Mouse (Mus musculus): ENCODE data around the gene Olfr209. TPM values are rescaled to one million over a fixed set of nuclear protein-coding genes. Genes with fewer than 3 reads are reported as not detected.
"Not testable (repeated sequence)": the region's sequence is repeated elsewhere in the genome, so short reads cannot be mapped to it uniquely, and the experiment has no call there.

Gene Olfr209
- polyA plus RNA-seq, 1 experiment: not detected

- TF ChIP-seq CTCF (IDR thresholded peaks at IDR 0.05; ENCODE audit: low read depth, low read length) (no peak), POLR2A (IDR thresholded peaks at IDR 0.05; ENCODE audit: insufficient read depth, low read length) (no peak), EP300 (IDR thresholded peaks at IDR 0.05; ENCODE audit: insufficient read depth, low read depth, low read length) (no peak)
- Histone ChIP-seq H3K9me3 (replicated peaks; ENCODE audit: control insufficient read depth, insufficient read depth, low read length, poor library complexity, severe bottlenecking) (no peaks in the 10 kb centered on the region), H3K4me3 (ENCODE audit: low read depth, low read length) (no peak overlapping the region), H3K36me3 (ENCODE audit: control insufficient read depth, insufficient read depth, low read length, poor library complexity, severe bottlenecking) (no peaks in the 10 kb centered on the region), H3K4me1 (ENCODE audit: control insufficient read depth, insufficient read depth, low read length) (no peaks in the 10 kb centered on the region), H3K27ac (ENCODE audit: insufficient read depth, low read length) (no peak overlapping the region), H3K27me3 (ENCODE audit: control insufficient read depth, insufficient read depth, low read length, poor library complexity, severe bottlenecking) (no peaks in the 10 kb centered on the region), H3K9ac (ENCODE audit: low read depth, poor library complexity, severe bottlenecking) (no peak overlapping the region)
Observed at GRCm38 (mm10) chr16:59403684-59404083, 39.9 kb upstream of the Olfr209 start.

GRCm38 (mm10) chr16:59401985-59402384 lies 38.2 kb upstream of the Olfr209 start:
- TF ChIP-seq POLR2A (IDR thresholded peaks at IDR 0.05; ENCODE audit: insufficient read depth, low read length) (no peak), EP300 (IDR thresholded peaks at IDR 0.05; ENCODE audit: insufficient read depth, low read depth, low read length) (no peak), CTCF (IDR thresholded peaks at IDR 0.05; ENCODE audit: low read depth, low read length) (no peak)
- Histone ChIP-seq H3K27me3 (ENCODE audit: control insufficient read depth, insufficient read depth, low read length, poor library complexity, severe bottlenecking) (no peaks in the 10 kb centered on the region), H3K4me1 (ENCODE audit: control insufficient read depth, insufficient read depth, low read length) (no peaks in the 10 kb centered on the region), H3K4me3 (ENCODE audit: low read depth, low read length) (no peak overlapping the region), H3K9me3 (replicated peaks; ENCODE audit: control insufficient read depth, insufficient read depth, low read length, poor library complexity, severe bottlenecking) (no peaks in the 10 kb centered on the region), H3K36me3 (ENCODE audit: control insufficient read depth, insufficient read depth, low read length, poor library complexity, severe bottlenecking) (no peaks in the 10 kb centered on the region), H3K9ac (ENCODE audit: low read depth, poor library complexity, severe bottlenecking) (no peak overlapping the region), H3K27ac (ENCODE audit: insufficient read depth, low read length) (no peak overlapping the region)

- Histone ChIP-seq H3K27me3 (ENCODE audit: control insufficient read depth, insufficient read depth, low read length, poor library complexity, severe bottlenecking) (no peaks in the 10 kb centered on the region), H3K9me3 (replicated peaks; ENCODE audit: control insufficient read depth, insufficient read depth, low read length, poor library complexity, severe bottlenecking) (no peaks in the 10 kb centered on the region), H3K27ac (ENCODE audit: insufficient read depth, low read length) (no peak overlapping the region), H3K36me3 (ENCODE audit: control insufficient read depth, insufficient read depth, low read length, poor library complexity, severe bottlenecking) (no peaks in the 10 kb centered on the region), H3K4me3 (ENCODE audit: low read depth, low read length) (no peak overlapping the region), H3K4me1 (ENCODE audit: control insufficient read depth, insufficient read depth, low read length) (no peaks in the 10 kb centered on the region), H3K9ac (ENCODE audit: low read depth, poor library complexity, severe bottlenecking) (no peak overlapping the region)
- TF ChIP-seq POLR2A (IDR thresholded peaks at IDR 0.05; ENCODE audit: insufficient read depth, low read length) (no peak), CTCF (IDR thresholded peaks at IDR 0.05; ENCODE audit: low read depth, low read length) (peak; percentile 45)
Observed at GRCm38 (mm10) chr16:59401102-59401501, 37.3 kb upstream of the Olfr209 start.

GRCm38 (mm10) chr16:59393300-59393699 lies 29.5 kb upstream of the Olfr209 start:
- no peaks in the 10 kb centered on the region for H3K36me3 ChIP-seq (ENCODE audit: control insufficient read depth, insufficient read depth, low read length, poor library complexity, severe bottlenecking)

GRCm38 (mm10) chr16:59349146-59349545 lies 14.6 kb downstream of the Olfr209 start, which contains the start of gene Olfr206:
Olfr206 (minus strand) TSS chr16:59349246.
- Histone ChIP-seq H3K36me3 (ENCODE audit: control insufficient read depth, insufficient read depth, low read length, poor library complexity, severe bottlenecking) (no peaks in the 10 kb centered on the region), H3K4me1 (ENCODE audit: control insufficient read depth, insufficient read depth, low read length) (no peaks in the 10 kb centered on the region), H3K27me3 (ENCODE audit: control insufficient read depth, insufficient read depth, low read length, poor library complexity, severe bottlenecking) (no peaks in the 10 kb centered on the region), H3K27ac (ENCODE audit: insufficient read depth, low read length) (no peak within 1 kb of the TSS), H3K4me3 (ENCODE audit: low read depth, low read length) (no peak within 1 kb of the TSS), H3K9me3 (replicated peaks; ENCODE audit: control insufficient read depth, insufficient read depth, low read length, poor library complexity, severe bottlenecking) (no peaks in the 10 kb centered on the region), H3K9ac (ENCODE audit: low read depth, poor library complexity, severe bottlenecking) (no peak within 1 kb of the TSS)
- TF ChIP-seq CTCF (IDR thresholded peaks at IDR 0.05; ENCODE audit: low read depth, low read length): no peak
- no peak for TF ChIP-seq POLR2A (IDR thresholded peaks at IDR 0.05; ENCODE audit: insufficient read depth, low read length)
- TF ChIP-seq EP300 (IDR thresholded peaks at IDR 0.05; ENCODE audit: insufficient read depth, low read depth, low read length): no peak

More at GRCm38 (mm10) chr16:59393300-59393699, 29.5 kb upstream of the Olfr209 start:
- TF ChIP-seq POLR2A (IDR thresholded peaks at IDR 0.05; ENCODE audit: insufficient read depth, low read length) (no peak), EP300 (IDR thresholded peaks at IDR 0.05; ENCODE audit: insufficient read depth, low read depth, low read length) (no peak), CTCF (IDR thresholded peaks at IDR 0.05; ENCODE audit: low read depth, low read length) (no peak)
- Histone ChIP-seq H3K9ac (ENCODE audit: low read depth, poor library complexity, severe bottlenecking) (no peak overlapping the region), H3K9me3 (replicated peaks; ENCODE audit: control insufficient read depth, insufficient read depth, low read length, poor library complexity, severe bottlenecking) (no peaks in the 10 kb centered on the region), H3K4me3 (ENCODE audit: low read depth, low read length) (no peak overlapping the region), H3K4me1 (ENCODE audit: control insufficient read depth, insufficient read depth, low read length) (no peaks in the 10 kb centered on the region), H3K27me3 (ENCODE audit: control insufficient read depth, insufficient read depth, low read length, poor library complexity, severe bottlenecking) (no peaks in the 10 kb centered on the region), H3K27ac (ENCODE audit: insufficient read depth, low read length) (no peak overlapping the region)

- Histone ChIP-seq H3K9me3 (replicated peaks; ENCODE audit: control insufficient read depth, insufficient read depth, low read length, poor library complexity, severe bottlenecking) (no peaks in the 10 kb centered on the region), H3K9ac (ENCODE audit: low read depth, poor library complexity, severe bottlenecking) (no peak within 1 kb of the TSS), H3K4me1 (ENCODE audit: control insufficient read depth, insufficient read depth, low read length) (no peaks in the 10 kb centered on the region), H3K4me3 (ENCODE audit: low read depth, low read length) (no peak within 1 kb of the TSS), H3K27me3 (ENCODE audit: control insufficient read depth, insufficient read depth, low read length, poor library complexity, severe bottlenecking) (no peaks in the 10 kb centered on the region), H3K36me3 (ENCODE audit: control insufficient read depth, insufficient read depth, low read length, poor library complexity, severe bottlenecking) (no peaks in the 10 kb centered on the region), H3K27ac (ENCODE audit: insufficient read depth, low read length) (no peak within 1 kb of the TSS)
- TF ChIP-seq CTCF (IDR thresholded peaks at IDR 0.05; ENCODE audit: low read depth, low read length) (no peak), EP300 (IDR thresholded peaks at IDR 0.05; ENCODE audit: insufficient read depth, low read depth, low read length) (no peak), POLR2A (IDR thresholded peaks at IDR 0.05; ENCODE audit: insufficient read depth, low read length) (no peak)
Observed at GRCm38 (mm10) chr16:59331038-59331437, 32.8 kb downstream of the Olfr209 start, which contains the start of gene Olfr205. Olfr205 (minus strand) TSS chr16:59331138.

- not testable (repeated sequence) for H3K27me3 ChIP-seq (ENCODE audit: control insufficient read depth, insufficient read depth, low read length, poor library complexity, severe bottlenecking); H3K4me3 ChIP-seq (ENCODE audit: low read depth, low read length); H3K9ac ChIP-seq (ENCODE audit: low read depth, poor library complexity, severe bottlenecking); H3K36me3 ChIP-seq (ENCODE audit: control insufficient read depth, insufficient read depth, low read length, poor library complexity, severe bottlenecking); H3K9me3 ChIP-seq (replicated peaks; ENCODE audit: control insufficient read depth, insufficient read depth, low read length, poor library complexity, severe bottlenecking); H3K27ac ChIP-seq (ENCODE audit: insufficient read depth, low read length); H3K4me1 ChIP-seq (ENCODE audit: control insufficient read depth, insufficient read depth, low read length)
Observed at GRCm38 (mm10) chr16:59323262-59323661, 40.5 kb downstream of the Olfr209 start.
